Mouse (Mus musculus) midbrain, embryonic 15.5 days (tissue): ENCODE results near the gene Dnase1l1. TPM values are rescaled to one million over a fixed set of nuclear protein-coding genes. Genes with fewer than 3 reads are reported as not detected.

Source experiments
- ATAC-seq: fragments of 200-750 bp; cut with Nextera tagmentation; replicated peaks from 2 replicates; pipeline ENCODE4 v1.8.0; 2017; ENCODE audit warnings: moderate TSS enrichment
- H3K27ac ChIP-seq: fragments of 300-500 bp; sonication (generic); 2 replicates; pipeline ENCODE4 v1.5.1; 2015; ENCODE audit warnings: mild to moderate bottlenecking, inconsistent platforms
- H3K27me3 ChIP-seq: fragments of 300-500 bp; sonication (generic); replicated peaks from 2 replicates; pipeline ENCODE4 v1.6.1; 2015; ENCODE audit warnings: inconsistent platforms
- H3K36me3 ChIP-seq: fragments of 300-500 bp; sonication (generic); replicated peaks from 2 replicates; pipeline ENCODE4 v1.6.1; 2015; ENCODE audit warnings: inconsistent platforms
- H3K4me1 ChIP-seq: fragments of 300-500 bp; sonication (generic); 2 replicates; pipeline ENCODE4 v1.6.1; 2015; ENCODE audit warnings: inconsistent platforms
- H3K4me2 ChIP-seq: fragments of 300-500 bp; sonication (generic); 2 replicates; pipeline ENCODE4 v1.6.1; 2015; ENCODE audit warnings: inconsistent platforms, mild to moderate bottlenecking, moderate library complexity
- H3K4me3 ChIP-seq: fragments of 300-500 bp; sonication (generic); 2 replicates; pipeline ENCODE4 v1.5.1; 2015; ENCODE audit warnings: mild to moderate bottlenecking, inconsistent platforms
- H3K9ac ChIP-seq: fragments of 300-500 bp; sonication (generic); 2 replicates; pipeline ENCODE4 v1.6.1; 2015; ENCODE audit warnings: mild to moderate bottlenecking, inconsistent platforms
- H3K9me3 ChIP-seq: fragments of 300-500 bp; sonication (generic); 2 replicates; pipeline ENCODE4 v1.6.1; 2016; ENCODE audit warnings: inconsistent platforms
- WGBS: fragments of 180-500 bp; shearing (Covaris S2); methylation state at CpG from one replicate; pipeline ENCODE4 v1.1.7; 2015; ENCODE audit warnings: mixed read lengths; 5-methylcytosine and 5-hydroxymethylcytosine counted together
- polyA plus RNA-seq: library from polyadenylated mRNA; unstranded; fragments of >200 nt; fragmentation: Nextera tagmentation; extraction: Ambion mirVana; gene quantifications from 2 replicates; pipeline ENCODE4 v1.2.1, GENCODE M21; 2015

Gene Dnase1l1
- polyA plus RNA-seq, 1 experiment from 2014 or later: 5.2 TPM

GRCm38 (mm10) chrX:74283092-74283437, 928 bp upstream of the Dnase1l1 start:
- no peaks in the 10 kb centered on the region for H3K27me3 ChIP-seq
- peak; percentile 43 for ATAC-seq
- H3K9me3 ChIP-seq: no peaks in the 10 kb centered on the region
- H3K36me3 ChIP-seq: no peaks in the 10 kb centered on the region
- peak overlapping the region; percentile 85 for H3K27ac ChIP-seq
- H3K4me2 ChIP-seq: peak overlapping the region; percentile 72
- peaks cover 16% of the 10 kb centered on the region for H3K4me1 ChIP-seq
- H3K4me3 ChIP-seq: peak overlapping the region; percentile 60
- WGBS: 40% methylated on average over 5 of the region's 5 CpGs
- H3K9ac ChIP-seq: peak overlapping the region; percentile 73

GRCm38 (mm10) chrX:74282395-74283091, 406 bp upstream of the Dnase1l1 start:
- H3K27ac ChIP-seq: peak overlapping the region; percentile 85
- no peaks in the 10 kb centered on the region for H3K9me3 ChIP-seq
- H3K36me3 ChIP-seq: no peaks in the 10 kb centered on the region
- H3K4me1 ChIP-seq: peaks cover 16% of the 10 kb centered on the region
- H3K27me3 ChIP-seq: no peaks in the 10 kb centered on the region
- H3K9ac ChIP-seq: peak overlapping the region; percentile 73
- H3K4me2 ChIP-seq: peak overlapping the region; percentile 72
- ATAC-seq: peak; percentile 86
- peak overlapping the region; percentile 60 for H3K4me3 ChIP-seq
- 24% methylated on average over 39 of the region's 39 CpGs for WGBS

DNA sequence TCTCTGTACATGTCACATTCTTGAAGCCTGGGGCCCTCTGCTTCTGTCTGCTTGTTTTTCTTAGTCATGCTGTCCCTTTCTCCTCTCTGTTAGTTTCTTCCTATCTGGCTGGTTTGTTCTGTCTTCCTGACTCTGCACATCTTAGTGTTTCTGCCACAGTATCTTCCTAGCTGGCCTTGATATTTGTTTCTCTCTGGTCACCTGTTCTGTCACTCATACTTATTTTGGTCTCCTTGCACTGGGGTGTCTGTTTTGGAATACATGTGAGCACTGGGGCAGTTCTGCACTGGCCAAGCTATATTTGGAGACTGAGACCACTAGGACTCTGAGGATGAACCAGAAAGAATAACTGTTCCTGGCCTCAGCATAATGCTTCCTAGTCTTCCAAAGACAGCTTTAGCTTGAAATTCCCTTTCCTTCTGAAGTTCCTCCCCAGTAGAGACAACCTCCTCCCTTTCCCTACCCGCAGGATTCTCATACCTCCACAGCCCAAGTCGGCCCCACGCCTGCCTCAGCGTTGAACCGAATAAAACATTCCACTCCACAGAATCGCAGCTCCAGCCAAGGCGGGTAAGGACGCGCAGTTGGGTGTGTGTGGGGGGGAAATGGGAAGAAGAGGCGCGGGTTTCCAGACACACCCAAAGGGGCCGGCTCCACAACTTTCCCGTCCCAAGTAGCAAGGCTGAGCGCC, 951 bp downstream of the Dnase1l1 start:
- H3K9ac ChIP-seq: peak overlapping the region; percentile 50
- peak overlapping the region; percentile 72 for H3K4me2 ChIP-seq
- no peaks in the 10 kb centered on the region for H3K36me3 ChIP-seq
- H3K9me3 ChIP-seq: no peaks in the 10 kb centered on the region
- peak overlapping the region; percentile 85; the same call in 1 of the 2 replicates for H3K27ac ChIP-seq
- peak overlapping the region; percentile 60 for H3K4me3 ChIP-seq
- ATAC-seq: no peak
- H3K4me1 ChIP-seq: peaks cover 16% of the 10 kb centered on the region
- H3K27me3 ChIP-seq: no peaks in the 10 kb centered on the region
- WGBS: 24% methylated on average over 14 of the region's 14 CpGs

- H3K36me3 ChIP-seq: no peaks in the 10 kb centered on the region
- 0 out of 2 replicates have a peak, but pooled peaks cover 6% of the 10 kb centered on the region for H3K4me1 ChIP-seq
- no peaks in the 10 kb centered on the region for H3K9me3 ChIP-seq
- no peak overlapping the region for H3K9ac ChIP-seq
- H3K27ac ChIP-seq: no peak overlapping the region
- no peak overlapping the region for H3K4me2 ChIP-seq
- 75% methylated on average over 8 of the region's 8 CpGs for WGBS
- no peaks in the 10 kb centered on the region for H3K27me3 ChIP-seq
- no peak overlapping the region for H3K4me3 ChIP-seq
- ATAC-seq: no peak
Measured at GRCm38 (mm10) chrX:74277916-74278315, 4.2 kb downstream of the Dnase1l1 start.

GRCm38 (mm10) chrX:74273422-74274322, 8.5 kb downstream of the Dnase1l1 start:
- no peaks in the 10 kb centered on the region for H3K36me3 ChIP-seq
- H3K27ac ChIP-seq: no peak overlapping the region; the same call in 1 of the 2 replicates
- H3K9me3 ChIP-seq: no peaks in the 10 kb centered on the region
- no peak for ATAC-seq
- H3K4me2 ChIP-seq: no peak overlapping the region
- no peak overlapping the region for H3K9ac ChIP-seq
- no peaks in the 10 kb centered on the region for H3K27me3 ChIP-seq
- WGBS: 38% methylated on average over 10 of the region's 10 CpGs
- peaks cover 11% of the 10 kb centered on the region; the same call in 1 of the 2 replicates for H3K4me1 ChIP-seq
- no peak overlapping the region for H3K4me3 ChIP-seq

- peak overlapping the region; percentile 47 for H3K4me3 ChIP-seq
- H3K27ac ChIP-seq: peak overlapping the region; percentile 55
- peaks cover 11% of the 10 kb centered on the region; the same call in 1 of the 2 replicates for H3K4me1 ChIP-seq
- H3K4me2 ChIP-seq: peak overlapping the region; percentile 45
- 23% methylated on average over 27 of the region's 27 CpGs for WGBS
- no peaks in the 10 kb centered on the region for H3K9me3 ChIP-seq
- no peaks in the 10 kb centered on the region for H3K36me3 ChIP-seq
- peak overlapping the region; percentile 65 for H3K9ac ChIP-seq
- peak; percentile 13; the same call in 1 of the 2 replicates for ATAC-seq
- H3K27me3 ChIP-seq: no peaks in the 10 kb centered on the region
Measured at GRCm38 (mm10) chrX:74270902-74271551, 11.1 kb downstream of the Dnase1l1 start.

GRCm38 (mm10) chrX:74270062-74270901, 11.9 kb downstream of the Dnase1l1 start, which contains the start of gene Rpl10:
Gene Rpl10 (plus strand): TSS chrX:74270812.
- 28% methylated on average over 42 of the region's 42 CpGs for WGBS
- Histone ChIP-seq H3K4me2 (peak within 1 kb of the TSS; percentile 53), H3K27ac (peak within 1 kb of the TSS; percentile 97), H3K9me3 (no peaks in the 10 kb centered on the region), H3K36me3 (no peaks in the 10 kb centered on the region), H3K4me1 (peaks cover 11% of the 10 kb centered on the region; the same call in 1 of the 2 replicates), H3K27me3 (no peaks in the 10 kb centered on the region), H3K9ac (peak within 1 kb of the TSS; percentile 65), H3K4me3 (peak within 1 kb of the TSS; percentile 47)
- peak; percentile 96 for ATAC-seq

GRCm38 (mm10) chrX:74269736-74270061, 12.4 kb downstream of the Dnase1l1 start:
- WGBS: 28% methylated on average over 3 of the region's 3 CpGs
- H3K4me2 ChIP-seq: peak overlapping the region; percentile 53
- no peaks in the 10 kb centered on the region for H3K36me3 ChIP-seq
- peak overlapping the region; percentile 97 for H3K27ac ChIP-seq
- peak; percentile 49 for ATAC-seq
- H3K4me3 ChIP-seq: peak overlapping the region; percentile 47
- H3K27me3 ChIP-seq: no peaks in the 10 kb centered on the region
- peaks cover 11% of the 10 kb centered on the region; the same call in 1 of the 2 replicates for H3K4me1 ChIP-seq
- peak overlapping the region; percentile 46 for H3K9ac ChIP-seq
- H3K9me3 ChIP-seq: no peaks in the 10 kb centered on the region

DNA sequence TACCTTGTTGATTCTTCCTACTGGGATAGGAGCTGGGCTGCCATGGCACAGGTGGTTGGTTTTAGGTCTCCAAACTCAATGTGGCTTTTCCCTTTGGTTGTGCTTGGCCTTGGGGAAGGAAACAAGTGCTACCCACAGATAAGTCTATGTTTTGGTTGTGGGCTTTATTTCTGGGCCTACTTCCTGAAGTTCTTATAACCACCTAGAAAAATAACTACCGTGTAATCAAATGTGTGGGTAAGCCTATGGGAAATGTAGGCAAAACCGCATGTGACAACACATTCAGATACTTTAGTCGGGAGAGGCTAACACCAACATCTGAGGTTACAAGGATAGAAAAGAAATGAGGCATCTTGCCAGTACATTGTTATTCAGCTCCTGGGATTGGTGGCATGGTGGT, 24.4 kb downstream of the Dnase1l1 start:
- no peaks in the 10 kb centered on the region for H3K9me3 ChIP-seq
- no peak overlapping the region for H3K4me2 ChIP-seq
- no peak overlapping the region for H3K9ac ChIP-seq
- H3K27me3 ChIP-seq: no peaks in the 10 kb centered on the region
- H3K36me3 ChIP-seq: no peaks in the 10 kb centered on the region; the same call in 1 of the 2 replicates
- H3K4me3 ChIP-seq: no peak overlapping the region
- no peak for ATAC-seq
- WGBS: 92% methylated on average over 3 of the region's 3 CpGs
- no peak overlapping the region for H3K27ac ChIP-seq
- H3K4me1 ChIP-seq: peaks cover 7% of the 10 kb centered on the region

DNA sequence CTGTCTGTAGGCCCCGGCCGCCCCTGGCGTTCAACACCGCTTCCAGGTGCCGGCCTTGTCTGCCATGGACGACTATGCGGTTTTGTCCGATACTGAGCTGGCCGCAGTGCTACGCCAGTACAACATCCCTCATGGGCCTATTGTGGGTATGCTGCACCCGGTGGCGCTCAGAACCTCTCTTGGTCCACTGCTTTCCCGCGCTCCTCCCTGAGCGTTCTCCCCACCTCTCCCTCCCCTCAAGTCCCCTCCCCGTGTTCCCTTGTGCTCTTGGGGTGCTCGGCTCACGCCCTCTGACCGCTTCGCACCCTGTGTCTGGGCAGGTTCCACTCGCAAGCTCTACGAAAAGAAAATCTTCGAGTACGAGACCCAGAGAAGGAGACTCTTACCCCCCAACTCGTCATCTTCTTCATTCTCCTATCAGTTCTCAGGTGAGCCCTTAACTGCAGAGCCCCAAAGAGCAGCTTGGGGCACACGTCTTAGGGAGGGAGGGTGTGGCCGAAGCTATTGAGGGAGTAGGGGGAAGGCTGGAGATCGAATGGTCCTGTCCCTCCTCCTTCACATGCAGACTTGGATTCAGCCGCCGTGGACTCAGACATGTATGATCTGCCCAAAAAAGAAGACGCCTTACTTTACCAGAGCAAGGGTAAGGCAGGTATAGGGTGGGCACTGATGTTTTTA, 27.1 kb downstream of the Dnase1l1 start:
- Histone ChIP-seq H3K9ac (peak overlapping the region; percentile 67), H3K9me3 (no peaks in the 10 kb centered on the region), H3K27me3 (no peaks in the 10 kb centered on the region), H3K4me2 (peak overlapping the region; percentile 64), H3K27ac (peak overlapping the region; percentile 90), H3K4me1 (peaks cover 7% of the 10 kb centered on the region), H3K4me3 (peak overlapping the region; percentile 61), H3K36me3 (no peaks in the 10 kb centered on the region; the same call in 1 of the 2 replicates)
- WGBS: 30% methylated on average over 29 of the region's 31 CpGs
- peak; percentile 34 for ATAC-seq
